Mouse (Mus musculus) brain, embryonic 14.5 days (tissue): ENCODE results near the gene Slc43a2. TPM values are rescaled to one million over a fixed set of nuclear protein-coding genes. Genes with fewer than 3 reads are reported as not detected.

Experiments
- DNase-seq: peaks from one replicate; pipeline ENCODE4 v3.0.0-alpha.2; 2011; ENCODE audit warnings: low read depth
- CTCF ChIP-seq: fragments of 200-500 bp; IDR thresholded peaks from 2 replicates; pipeline ENCODE4 v1.5.1; 2012; ENCODE audit warnings: inconsistent platforms, mild to moderate bottlenecking, moderate library complexity, borderline replicate concordance; ENCODE audit not compliant: insufficient read depth, insufficient read length; ENCODE audit errors: extremely low read depth
- POLR2A ChIP-seq: fragments of 200-500 bp; IDR thresholded peaks from 2 replicates; pipeline ENCODE4 v1.6.1; 2012; ENCODE audit warnings: mild to moderate bottlenecking, inconsistent platforms, borderline replicate concordance; ENCODE audit not compliant: poor library complexity, insufficient read depth, insufficient read length, severe bottlenecking; ENCODE audit errors: extremely low read depth
- polyA plus RNA-seq: library from polyadenylated mRNA; depleted of rRNA; stranded (reverse); fragments of >200 nt; gene quantifications from 2 replicates; pipeline ENCODE4 v1.2.3, GENCODE M21; 2012

Slc43a2 gene
- polyA plus RNA-seq, 1 experiment, result 32.4 TPM

GRCm38 (mm10) chr11:75570375-75571125, 39.1 kb downstream of the Slc43a2 start:
- no peak for DNase-seq
- no peak for TF ChIP-seq CTCF
- TF ChIP-seq POLR2A, result no peak

GRCm38 (mm10) chr11:75571126-75571990, 39.9 kb downstream of the Slc43a2 start:
- no peak for DNase-seq
- no peak for TF ChIP-seq CTCF
- TF ChIP-seq POLR2A, result no peak

- peak; percentile 52 for DNase-seq
- TF ChIP-seq CTCF, result no peak
- TF ChIP-seq POLR2A, result no peak
These were observed 40.9 kb downstream of the Slc43a2 start for GRCm38 (mm10) chr11:75572301-75572791.

- DNase-seq, result peak; percentile 97
These were observed 41.6 kb downstream of the Slc43a2 start for GRCm38 (mm10) chr11:75572854-75573650.

GRCm38 (mm10) chr11:75574378-75575123, 43.1 kb downstream of the Slc43a2 start:
- DNase-seq, result no peak
- TF ChIP-seq POLR2A (no peak), CTCF (no peak)

More at GRCm38 (mm10) chr11:75572854-75573650, 41.6 kb downstream of the Slc43a2 start:
- TF ChIP-seq POLR2A, result no peak
- peak; percentile 95 for TF ChIP-seq CTCF

GRCm38 (mm10) chr11:75575560-75576123, 44.1 kb downstream of the Slc43a2 start:
- TF ChIP-seq CTCF, result no peak
- TF ChIP-seq POLR2A, result no peak
- no peak for DNase-seq

GRCm38 (mm10) chr11:75578609-75579008, 47.1 kb downstream of the Slc43a2 start:
- no peak for DNase-seq
- no peak for TF ChIP-seq POLR2A
- no peak for TF ChIP-seq CTCF

- TF ChIP-seq POLR2A, result no peak
- DNase-seq, result no peak
These were observed 50.1 kb downstream of the Slc43a2 start for GRCm38 (mm10) chr11:75581495-75582149.

- TF ChIP-seq CTCF, result no peak
- TF ChIP-seq POLR2A, result no peak
- no peak for DNase-seq
These were observed 52.0 kb downstream of the Slc43a2 start for GRCm38 (mm10) chr11:75583521-75583920.
